Mouse (Mus musculus) liver, postnatal 0 days (tissue): ENCODE results near the gene Angptl2.

Experiments used
- CTCF ChIP-seq: sonication (generic); IDR thresholded peaks from 2 replicates; pipeline ENCODE4 v1.5.1; 2016; ENCODE audit warnings: antibody characterized with exemption, low read depth
- EP300 ChIP-seq: IDR thresholded peaks from 2 replicates; pipeline ENCODE4 v1.6.1; 2016; ENCODE audit warnings: antibody characterized with exemption, low read depth, mild to moderate bottlenecking

DNA sequence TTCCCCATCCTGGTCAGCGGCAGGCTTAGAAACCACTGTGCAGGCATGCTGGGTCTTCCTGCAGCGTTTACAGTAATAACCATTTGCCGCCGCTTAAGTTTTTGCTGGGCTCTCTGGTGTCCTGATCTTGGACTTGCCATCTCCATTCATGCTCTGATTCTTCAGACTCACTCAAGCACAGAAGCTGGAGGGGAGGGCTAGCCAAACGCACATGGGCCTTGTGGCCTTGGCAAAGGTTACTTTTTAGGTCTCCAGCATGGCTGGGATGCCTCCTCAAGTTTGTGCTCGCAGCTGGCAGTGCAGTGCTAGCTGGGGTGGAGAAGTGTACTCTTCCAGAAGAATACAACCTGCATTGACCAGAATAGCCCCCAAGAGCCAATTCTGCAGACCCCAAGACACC lies 6.6 kb downstream of the Angptl2 start:
- TF ChIP-seq CTCF (no peak), EP300 (no peak)
